Mouse (Mus musculus) limb, embryonic 14.5 days (tissue): ENCODE measurements around the gene Ankrd60. TPM values are rescaled to one million over a fixed set of nuclear protein-coding genes. Genes with fewer than 3 reads are reported as not detected.

Experiments
- ATAC-seq: fragments of 200-750 bp; cut with Nextera tagmentation; 2 replicates; pipeline ENCODE4 v1.8.0; 2017; ENCODE audit warnings: low read depth, moderate number of reproducible peaks, moderate TSS enrichment; ENCODE audit not compliant: low FRiP score
- DNase-seq: peaks from one replicate; pipeline ENCODE4 v3.0.0-alpha.2; 2015; ENCODE audit warnings: low spot score
- H3K27ac ChIP-seq: fragments of 300-500 bp; sonication (generic); replicated peaks from 2 replicates; pipeline ENCODE4 v1.5.1; 2014; ENCODE audit warnings: low read depth, mild to moderate bottlenecking, low read length, moderate library complexity, mixed read lengths
- H3K27me3 ChIP-seq: fragments of 300-500 bp; sonication (generic); 2 replicates; pipeline ENCODE4 v1.6.1; 2014; ENCODE audit warnings: low read length, mixed read lengths; ENCODE audit not compliant: control insufficient read depth, insufficient read depth
- H3K36me3 ChIP-seq: fragments of 300-500 bp; sonication (generic); 2 replicates; pipeline ENCODE4 v1.6.1; 2014; ENCODE audit warnings: mild to moderate bottlenecking, low read length, moderate library complexity, mixed read lengths; ENCODE audit not compliant: control insufficient read depth, insufficient read depth
- H3K4me1 ChIP-seq: fragments of 300-500 bp; sonication (generic); 2 replicates; pipeline ENCODE4 v1.6.1; 2014; ENCODE audit warnings: antibody characterized with exemption, low read length, mixed read lengths; ENCODE audit not compliant: control insufficient read depth, insufficient read depth
- H3K4me2 ChIP-seq: fragments of 300-500 bp; sonication (generic); replicated peaks from 2 replicates; pipeline ENCODE4 v1.6.1; 2014; ENCODE audit warnings: low read depth, mild to moderate bottlenecking, low read length, moderate library complexity; ENCODE audit not compliant: severe bottlenecking
- H3K4me3 ChIP-seq: fragments of 300-500 bp; sonication (generic); replicated peaks from 2 replicates; pipeline ENCODE4 v1.5.1; 2014; ENCODE audit warnings: low read length
- H3K9ac ChIP-seq: fragments of 300-500 bp; sonication (generic); 2 replicates; pipeline ENCODE4 v1.6.1; 2014; ENCODE audit warnings: mild to moderate bottlenecking, low read depth, low read length, moderate library complexity; ENCODE audit not compliant: severe bottlenecking
- H3K9me3 ChIP-seq: fragments of 300-500 bp; sonication (generic); 2 replicates; pipeline ENCODE4 v1.6.1; 2016; ENCODE audit warnings: low read length; ENCODE audit not compliant: control insufficient read depth
- POLR2A ChIP-seq: fragments of 200-500 bp; IDR thresholded peaks from 2 replicates; pipeline ENCODE4 v1.8.0; 2012; ENCODE audit warnings: inconsistent platforms, mild to moderate bottlenecking, moderate library complexity, borderline replicate concordance; ENCODE audit not compliant: insufficient read depth, insufficient read length; ENCODE audit errors: extremely low read depth
- WGBS: fragments of 180-500 bp; shearing (Covaris S2); extraction: QIAGEN DNeasy Blood & Tissue Kit; methylation state at CpG from one replicate; pipeline ENCODE4 v1.1.7; 2014; 5-methylcytosine and 5-hydroxymethylcytosine counted together
- polyA plus RNA-seq, 2 experiments: library from polyadenylated mRNA; depleted of rRNA in 1 of 2; stranded (reverse) in 1 of 2; unstranded in 1 of 2; fragments of >200 nt; fragmentation: Nextera tagmentation in 1 of 2; extraction: Ambion mirVana in 1 of 2; gene quantifications; 2 replicates each; pipeline versions ENCODE4 v1.2.1 to v1.2.3; 2012 to 2014

Ankrd60 gene
- polyA plus RNA-seq, 2 experiments = not detected

DNA sequence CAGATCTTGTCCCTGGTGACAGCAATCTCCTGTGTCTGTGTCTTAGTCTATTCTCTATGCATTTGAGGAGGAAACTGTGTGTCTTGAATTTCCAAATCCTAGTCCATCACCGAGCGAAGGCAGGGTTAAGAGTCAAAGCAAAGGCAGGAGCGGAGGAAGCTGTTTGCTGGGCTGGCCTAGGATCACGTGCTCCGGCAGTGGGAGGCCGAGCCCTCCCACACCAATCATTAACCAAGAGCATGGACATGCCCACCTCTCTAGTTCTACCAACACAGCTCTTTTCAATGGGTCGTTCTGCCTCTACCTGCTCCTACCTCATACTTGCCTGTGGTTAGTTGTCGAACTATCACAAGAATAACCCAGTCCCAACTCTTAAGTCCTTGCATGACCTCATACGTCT is 42.3 kb downstream of the Ankrd60 start:
- H3K9me3 ChIP-seq = no peaks in the 10 kb centered on the region
- DNase-seq = no peak
- no peaks in the 10 kb centered on the region for H3K27me3 ChIP-seq
- H3K9ac ChIP-seq = no peak overlapping the region
- no peak overlapping the region for H3K4me2 ChIP-seq
- TF ChIP-seq POLR2A = no peak
- no peaks in the 10 kb centered on the region for H3K36me3 ChIP-seq
- H3K4me3 ChIP-seq = no peak overlapping the region
- H3K4me1 ChIP-seq = peaks cover 20% of the 10 kb centered on the region
- ATAC-seq = no peak
- H3K27ac ChIP-seq = no peak overlapping the region
- 91% methylated on average over 9 of the region's 9 CpGs for WGBS

DNA sequence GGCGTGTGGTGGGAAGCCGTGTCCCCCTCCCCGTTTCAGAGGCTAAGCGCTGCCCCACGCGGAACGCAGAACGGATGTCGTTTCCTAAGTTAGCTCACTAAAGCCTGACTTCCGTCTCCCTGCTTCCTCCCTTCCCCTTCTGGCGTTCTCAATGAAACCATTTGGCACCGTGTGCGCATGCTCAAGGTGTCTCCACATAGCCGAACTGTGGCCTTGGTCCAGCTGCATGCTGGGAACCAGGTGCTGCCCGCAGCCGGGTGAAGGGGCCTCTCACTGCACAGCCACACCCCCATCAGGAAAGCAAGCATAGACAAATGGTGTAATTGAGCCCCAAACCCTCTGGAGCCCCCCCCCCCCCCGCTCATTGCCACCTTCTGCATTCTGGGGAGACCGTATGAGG is 42.8 kb downstream of the Ankrd60 start:
- WGBS = 78% methylated on average over 18 of the region's 18 CpGs
- peaks cover 20% of the 10 kb centered on the region for H3K4me1 ChIP-seq
- H3K36me3 ChIP-seq = no peaks in the 10 kb centered on the region
- no peak for ATAC-seq
- no peak for TF ChIP-seq POLR2A
- no peaks in the 10 kb centered on the region for H3K9me3 ChIP-seq
- no peaks in the 10 kb centered on the region for H3K27me3 ChIP-seq
- no peak overlapping the region for H3K9ac ChIP-seq
- DNase-seq = no peak
- H3K4me2 ChIP-seq = no peak overlapping the region
- H3K4me3 ChIP-seq = no peak overlapping the region
- no peak overlapping the region for H3K27ac ChIP-seq

DNA sequence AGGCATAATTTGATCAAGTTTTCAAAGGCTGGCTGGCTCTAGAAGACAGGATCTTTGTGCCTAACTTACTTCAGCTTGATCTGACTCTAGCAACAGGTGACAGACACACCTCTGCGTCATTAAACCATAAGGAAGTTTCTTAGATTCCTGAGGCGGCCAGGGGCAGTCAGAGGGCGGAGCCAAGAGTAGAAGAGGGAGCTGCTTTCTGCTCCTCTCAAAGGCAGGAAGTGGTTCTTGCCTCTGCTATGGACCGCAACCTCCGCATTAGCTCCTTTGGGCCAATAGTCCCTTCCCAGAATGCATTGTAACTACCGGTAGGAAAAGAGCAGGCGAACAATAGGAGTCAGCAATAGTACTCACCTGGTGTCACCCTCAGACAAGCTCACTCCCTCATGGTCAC is 43.6 kb downstream of the Ankrd60 start:
- no peak for DNase-seq
- Histone ChIP-seq H3K9ac (no peak overlapping the region), H3K4me2 (no peak overlapping the region), H3K4me1 (peaks cover 17% of the 10 kb centered on the region), H3K4me3 (no peak overlapping the region), H3K27me3 (no peaks in the 10 kb centered on the region), H3K9me3 (no peaks in the 10 kb centered on the region), H3K27ac (no peak overlapping the region), H3K36me3 (no peaks in the 10 kb centered on the region)
- WGBS = 62% methylated on average over 7 of the region's 7 CpGs
- no peak for ATAC-seq
- no peak for TF ChIP-seq POLR2A

DNA sequence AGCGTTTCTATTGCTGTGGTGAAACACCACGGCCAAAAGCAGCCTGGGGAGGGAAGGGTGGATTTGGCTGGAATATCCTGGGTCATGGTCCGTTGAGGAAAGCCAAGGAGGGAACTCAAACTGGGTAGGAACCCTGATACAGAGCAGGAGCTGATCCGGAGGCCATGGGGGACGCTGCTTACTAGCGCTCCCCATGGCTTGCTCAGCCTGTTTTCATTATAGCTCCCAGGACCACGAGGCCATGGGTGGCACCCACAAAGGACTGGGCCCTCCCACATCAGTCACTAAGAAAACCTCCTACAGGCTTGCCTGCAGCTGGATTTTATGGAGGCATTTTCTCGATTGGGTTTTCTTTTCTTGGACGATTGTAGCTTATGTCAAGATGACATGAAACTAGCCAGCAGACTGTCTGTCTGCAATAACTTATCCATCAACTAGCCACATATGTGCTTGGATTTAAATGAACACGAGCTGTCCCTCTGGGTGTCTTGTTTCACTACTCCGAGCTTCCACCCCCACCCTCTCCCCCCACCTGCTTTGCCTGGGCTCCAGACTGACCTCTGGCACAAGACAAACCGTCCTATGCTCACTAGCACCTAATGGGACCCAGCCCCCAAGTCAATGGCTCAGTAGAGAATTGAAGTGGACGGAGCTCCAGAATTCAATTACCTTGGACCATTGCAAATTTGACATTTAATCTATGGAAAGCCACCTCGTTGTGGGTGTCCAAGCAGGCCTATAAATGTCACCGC is 45.3 kb downstream of the Ankrd60 start:
- no peak overlapping the region for H3K9ac ChIP-seq
- H3K9me3 ChIP-seq = no peaks in the 10 kb centered on the region
- H3K4me1 ChIP-seq = peaks cover 17% of the 10 kb centered on the region
- ATAC-seq = peak; percentile 48
- no peaks in the 10 kb centered on the region for H3K27me3 ChIP-seq
- no peak overlapping the region for H3K4me2 ChIP-seq
- H3K4me3 ChIP-seq = no peak overlapping the region
- H3K36me3 ChIP-seq = no peaks in the 10 kb centered on the region
- peak; percentile 26 for DNase-seq
- 37% methylated on average over 14 of the region's 15 CpGs for WGBS
- H3K27ac ChIP-seq = no peak overlapping the region
- TF ChIP-seq POLR2A = no peak

DNA sequence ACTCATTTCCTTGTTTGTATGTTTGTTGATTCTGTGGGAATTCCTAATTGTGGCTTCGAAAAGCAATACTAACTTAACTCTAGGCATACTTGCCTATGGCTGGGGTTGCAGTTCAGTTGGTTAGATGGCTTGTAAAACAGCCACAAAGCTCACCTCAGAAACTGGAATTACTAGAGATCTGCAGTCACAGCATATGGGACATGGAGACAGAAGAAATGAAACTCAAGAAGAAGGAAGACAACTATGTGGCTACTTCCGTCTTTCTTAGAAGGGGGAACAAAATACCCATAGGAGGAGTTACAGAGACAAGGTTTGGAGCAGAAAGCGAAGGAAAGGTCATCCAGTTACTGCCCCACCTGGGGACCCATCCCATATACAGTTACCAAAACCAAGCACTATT is 49.7 kb downstream of the Ankrd60 start:
- H3K9me3 ChIP-seq = no peaks in the 10 kb centered on the region
- H3K27ac ChIP-seq = no peak overlapping the region
- DNase-seq (no peak), ATAC-seq (no peak)
- no peak overlapping the region for H3K9ac ChIP-seq
- H3K36me3 ChIP-seq = no peaks in the 10 kb centered on the region
- H3K4me3 ChIP-seq = no peak overlapping the region
- no peak for TF ChIP-seq POLR2A
- H3K4me2 ChIP-seq = no peak overlapping the region
- H3K4me1 ChIP-seq = peaks cover 23% of the 10 kb centered on the region
- no peaks in the 10 kb centered on the region for H3K27me3 ChIP-seq
- 78% methylated on average over 3 of the region's 3 CpGs for WGBS
